Mouse (Mus musculus) monocyte, adult 5-6 weeks (primary cell): ENCODE measurements around the gene Pemt. TPM values are rescaled to one million over a fixed set of nuclear protein-coding genes. Genes with fewer than 3 reads are reported as not detected.
"Not testable (repeated sequence)": the region's sequence is repeated elsewhere in the genome, so short reads cannot be mapped to it uniquely, and the experiment has no call there.

Source experiments
- ATAC-seq: fragments of 153-309, 156-312 bp; replicated peaks from 2 replicates; pipeline ENCODE4 v1.8.0; 2017; ENCODE audit warnings: mild to moderate bottlenecking; ENCODE audit not compliant: low TSS enrichment, insufficient number of reproducible peaks, severe bottlenecking, poor library complexity, low FRiP score
- total RNA-seq: library from RNA; stranded (forward); fragments of 200-1000, 200-491, 200-594 nt; gene quantifications from 3 replicates; pipeline ENCODE4 v1.2.3, GENCODE M21; 2017

The Pemt gene
- total RNA-seq, 1 experiment from 2014 or later = not detected

GRCm38 (mm10) chr11:59963364-59964162 is 82.7 kb downstream of the Pemt start:
- no peak for ATAC-seq

DNA sequence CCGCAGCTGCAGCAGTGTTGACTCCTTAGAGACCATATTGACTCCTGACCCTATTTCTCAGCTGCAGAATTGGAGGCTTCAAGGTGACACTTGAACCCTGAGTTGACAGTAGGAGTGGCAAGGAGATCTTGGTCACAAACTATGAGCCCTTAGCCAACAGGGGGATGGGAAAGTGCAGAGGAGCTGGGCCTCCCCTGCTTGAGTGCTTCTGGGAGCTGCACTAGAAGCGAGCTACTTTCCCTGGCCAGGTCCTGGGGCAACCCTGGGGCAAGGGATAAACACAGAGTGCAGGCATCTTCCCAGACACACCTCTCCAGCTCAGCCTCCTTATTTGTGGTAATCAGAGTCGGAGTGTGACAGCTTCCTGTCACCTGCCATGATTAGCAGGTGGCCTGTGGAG is 83.7 kb downstream of the Pemt start:
- no peak for ATAC-seq

- ATAC-seq = no peak
These were observed 84.9 kb downstream of the Pemt start for GRCm38 (mm10) chr11:59961338-59961875.

DNA sequence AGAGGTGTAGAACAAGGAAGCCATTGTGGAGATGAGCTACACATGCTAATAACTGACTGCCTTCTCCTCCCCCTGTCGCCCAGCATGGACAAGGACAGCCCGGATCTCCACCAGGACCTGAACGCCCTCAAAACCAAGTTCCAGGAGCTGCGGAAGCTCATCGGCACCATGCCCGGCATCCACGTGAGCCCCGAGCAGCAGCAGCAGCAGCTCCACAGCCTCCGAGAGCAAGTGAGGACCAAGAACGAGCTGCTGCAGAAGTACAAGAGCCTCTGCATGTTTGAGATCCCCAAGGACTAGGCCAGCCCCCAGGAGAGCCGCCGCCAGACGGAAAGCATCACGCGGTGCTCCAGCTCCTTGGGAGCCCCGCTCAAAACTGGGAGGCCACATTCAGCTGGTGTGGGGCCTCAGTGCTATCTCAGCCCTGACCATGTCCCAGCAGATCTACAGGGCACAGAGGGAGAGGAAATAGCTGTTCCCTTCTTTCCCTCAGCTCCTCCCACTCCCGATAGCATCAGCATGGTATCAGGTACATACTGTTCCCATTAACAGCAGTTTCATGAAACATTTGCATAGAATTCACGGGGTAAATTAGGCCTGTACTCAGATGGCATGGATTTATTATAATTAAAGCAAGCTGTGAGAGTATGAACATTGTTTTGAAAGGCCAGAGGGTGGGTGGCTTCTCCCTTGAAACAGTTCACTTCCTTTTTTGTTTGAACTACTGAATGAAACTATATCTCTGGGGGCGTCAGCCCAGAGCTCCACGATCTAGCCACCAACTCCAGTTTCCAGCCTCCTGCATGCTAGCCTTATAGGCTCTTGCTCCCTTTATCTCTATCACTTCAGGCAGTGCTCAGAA is 85.6 kb downstream of the Pemt start:
- no peak for ATAC-seq

- no peak for ATAC-seq
These were observed 86.8 kb downstream of the Pemt start for GRCm38 (mm10) chr11:59959453-59959852.

DNA sequence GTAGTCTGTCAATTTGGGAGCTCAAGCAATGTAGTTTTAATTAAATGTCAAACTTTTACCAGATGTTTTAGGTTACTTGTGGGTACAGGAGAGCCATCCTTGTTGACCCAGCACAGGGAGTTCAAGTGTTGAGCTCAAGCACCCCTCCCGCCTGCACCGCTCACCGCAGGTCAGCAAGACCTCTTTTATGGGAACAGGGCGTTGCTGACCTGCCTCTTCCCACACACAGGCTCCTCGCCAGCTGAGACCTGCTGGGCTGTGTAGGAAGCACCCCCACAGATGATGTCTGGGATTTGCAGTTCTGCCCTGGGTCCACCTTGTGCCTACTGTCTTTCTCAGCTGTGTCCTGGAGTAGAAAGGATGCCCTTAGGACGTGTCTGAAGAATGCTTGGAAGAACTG is 89.5 kb downstream of the Pemt start:
- no peak for ATAC-seq

DNA sequence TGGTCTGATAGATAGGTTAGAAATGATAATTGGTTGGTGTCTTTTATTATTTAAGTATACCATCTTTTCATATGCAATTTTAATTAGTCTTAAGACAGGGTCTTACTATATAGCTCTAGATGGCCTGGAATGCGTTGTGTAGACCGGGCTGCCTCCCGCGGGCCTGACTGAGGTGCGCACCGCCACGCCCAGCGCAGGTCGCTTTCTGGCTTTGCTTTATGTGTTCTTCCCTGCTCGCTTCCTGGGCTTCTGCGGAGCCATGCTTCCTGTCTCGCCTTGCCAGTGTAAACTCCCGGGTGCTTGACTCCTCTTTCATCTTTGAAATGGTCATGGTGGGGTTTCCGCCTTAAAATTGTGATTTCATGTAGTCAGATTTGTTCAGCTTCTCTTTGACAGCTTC is 93.4 kb downstream of the Pemt start:
- no peak for ATAC-seq

DNA sequence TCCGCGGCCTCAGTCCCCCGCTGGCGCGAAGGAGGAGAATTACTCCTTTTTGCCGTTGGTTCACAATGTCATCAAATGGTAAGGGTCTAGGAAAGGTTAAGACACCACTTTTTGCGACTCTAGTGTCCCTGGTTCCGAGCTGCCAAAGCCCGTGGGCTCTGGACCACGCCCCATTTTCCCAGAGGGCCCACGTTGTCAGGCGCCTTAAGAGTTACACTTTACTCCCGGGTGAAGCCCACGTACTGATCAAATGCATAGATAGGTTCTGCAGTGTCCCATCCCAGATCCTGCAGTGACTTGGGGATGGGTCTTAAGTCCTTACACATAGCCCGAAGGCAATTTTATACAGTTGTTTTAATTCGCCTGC is 97.9 kb downstream of the Pemt start:
- no peak for ATAC-seq

DNA sequence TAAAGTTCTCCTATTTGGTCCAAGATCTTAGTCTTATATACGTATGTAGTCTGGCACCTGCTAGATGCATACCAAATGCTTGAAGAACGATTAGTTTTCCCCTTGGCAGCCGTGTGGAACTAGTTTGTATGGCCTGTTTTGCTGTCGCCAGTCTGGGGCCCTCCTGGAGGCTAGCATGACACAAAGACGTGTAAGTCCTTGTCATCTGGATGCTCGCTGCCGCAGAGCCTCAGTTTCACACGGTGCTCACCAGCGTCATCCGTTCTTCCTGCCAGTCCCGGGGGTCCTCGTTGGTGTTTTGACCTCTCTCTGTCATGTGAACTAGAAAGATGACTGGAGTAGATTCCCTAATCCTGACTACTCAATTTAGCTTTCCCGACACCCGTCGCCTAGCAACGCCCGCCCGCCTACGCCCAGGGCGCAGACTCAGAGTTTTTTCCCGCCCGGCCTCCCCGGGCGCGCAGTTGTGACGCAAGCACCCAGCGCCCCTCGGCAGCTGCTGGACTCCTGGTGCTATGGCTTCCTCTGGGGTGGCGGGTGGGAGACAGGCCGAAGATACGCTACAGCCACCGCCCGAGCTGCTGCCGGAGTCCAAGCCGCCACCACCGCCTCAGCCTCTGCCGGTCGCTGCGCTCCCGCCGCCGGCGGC is 98.4 kb downstream of the Pemt start, which contains the start of gene Med9:
Gene Med9 (plus strand): TSS at position 455 of the 649 bp plus-strand sequence.
- peak; percentile 84 for ATAC-seq

DNA sequence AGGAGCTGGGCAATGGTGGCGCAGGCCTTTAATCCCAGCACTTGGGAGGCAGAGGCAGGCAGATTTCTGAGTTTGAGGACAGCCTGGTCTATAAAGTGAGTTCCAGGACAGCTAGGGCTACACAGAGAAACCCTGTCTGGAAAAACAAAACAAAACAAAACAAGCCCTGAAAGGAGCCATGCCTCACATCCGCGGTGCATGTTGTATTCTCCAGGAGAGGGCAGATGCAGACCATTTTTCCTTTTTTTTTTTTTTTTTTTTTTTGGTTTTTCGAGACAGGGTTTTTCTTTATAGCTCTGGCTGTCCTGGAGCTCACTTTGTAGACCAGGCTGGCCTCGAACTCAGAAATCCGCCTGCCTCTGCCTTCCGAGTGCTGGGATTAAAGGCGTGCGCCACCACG is 101.4 kb downstream of the Pemt start:
- not testable (repeated sequence) for ATAC-seq

GRCm38 (mm10) chr11:59941391-59941790 is 104.9 kb downstream of the Pemt start:
- ATAC-seq = no peak

DNA sequence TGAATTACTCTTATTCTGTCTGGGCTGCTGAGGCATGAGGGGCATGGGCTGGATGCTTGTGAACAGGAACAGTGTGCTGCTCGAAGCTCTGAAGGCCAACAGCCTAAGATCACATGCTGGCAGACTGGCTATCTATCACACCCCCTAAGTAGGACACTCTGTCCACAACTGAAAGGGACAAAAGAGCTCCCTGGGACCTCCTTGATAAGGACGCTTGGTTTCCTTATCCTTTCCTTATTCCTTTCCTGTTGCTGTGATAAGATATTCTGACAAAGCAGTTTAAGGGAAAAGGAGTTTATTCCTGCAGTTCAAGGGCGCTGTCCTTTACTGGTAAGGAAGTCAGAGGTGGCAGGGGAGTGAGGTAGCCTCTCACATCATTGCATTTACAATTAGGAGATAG is 105.6 kb downstream of the Pemt start:
- ATAC-seq = no peak

DNA sequence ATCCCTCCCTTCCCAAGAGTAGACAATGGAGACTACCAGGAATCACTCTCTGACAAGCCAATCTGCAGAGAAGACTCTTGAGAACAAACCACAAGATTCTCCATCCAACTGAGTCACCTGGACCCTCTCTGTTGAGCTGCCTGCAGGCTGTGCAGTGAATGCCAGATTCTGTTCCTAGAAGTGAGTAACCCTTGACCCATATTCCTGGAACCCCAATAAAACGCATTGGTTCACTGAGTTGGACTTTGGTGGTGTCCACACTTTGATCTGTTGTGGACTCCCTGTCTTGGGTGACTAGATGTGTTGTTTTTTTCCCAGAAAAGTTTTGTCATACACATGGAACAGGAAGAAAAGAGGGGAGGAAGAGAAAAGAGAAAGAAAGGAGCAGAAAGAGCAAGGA is 106.5 kb downstream of the Pemt start:
- no peak for ATAC-seq

- ATAC-seq = no peak
These were observed 108.7 kb downstream of the Pemt start for GRCm38 (mm10) chr11:59937615-59938014.

- ATAC-seq = no peak
These were observed 109.3 kb downstream of the Pemt start for GRCm38 (mm10) chr11:59937023-59937422.

DNA sequence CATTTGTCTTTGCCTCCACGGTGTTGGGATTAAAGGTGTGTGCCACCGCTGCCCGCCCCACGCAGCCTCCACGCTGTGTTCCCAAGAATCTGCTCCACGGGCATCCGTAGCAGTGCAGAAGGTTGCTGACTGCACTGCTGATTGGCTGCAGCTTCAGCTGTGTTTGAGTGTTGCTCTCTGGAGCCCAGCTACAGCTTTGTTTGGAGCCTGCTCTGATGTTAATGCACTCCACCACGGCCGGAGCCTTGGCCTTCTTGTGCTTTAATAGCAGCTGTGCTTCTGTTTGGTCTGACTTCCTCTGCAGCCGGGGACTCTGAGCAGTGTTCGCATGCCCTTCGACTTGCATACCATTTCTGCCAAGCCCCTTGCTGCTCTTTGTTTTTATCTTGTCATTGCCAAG is 112.3 kb downstream of the Pemt start:
- no peak for ATAC-seq

- ATAC-seq = no peak
These were observed 113.5 kb downstream of the Pemt start for GRCm38 (mm10) chr11:59932560-59933337.

DNA sequence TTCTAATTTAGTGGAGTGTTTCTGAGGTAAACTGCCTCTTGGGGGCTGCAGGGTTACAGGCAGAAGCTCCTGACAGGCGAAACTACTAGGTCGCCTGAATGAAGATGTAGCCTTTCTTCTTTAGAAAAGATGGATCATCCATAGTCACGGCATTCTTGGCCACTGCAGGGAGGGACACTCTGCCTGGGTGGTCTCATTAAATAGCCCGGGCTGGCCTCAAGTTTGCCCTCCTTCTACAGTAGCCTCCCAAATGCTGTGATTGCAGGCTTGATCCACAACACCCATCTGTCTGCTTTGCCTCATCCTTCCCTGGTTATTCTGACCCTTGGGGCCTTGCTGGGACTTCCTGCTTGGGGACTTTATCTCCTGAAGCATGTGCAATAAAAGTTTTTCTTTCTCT is 116.3 kb downstream of the Pemt start:
- ATAC-seq = no peak
